Mouse (Mus musculus): ENCODE results near the gene Iqgap2. TPM values are rescaled to one million over a fixed set of nuclear protein-coding genes. Genes with fewer than 3 reads are reported as not detected.
A peak's percentile ranks its signal among the peaks of the same experiment; 100 is the strongest.

Iqgap2 gene
- polyA plus RNA-seq, 1 experiment from 2014 or later = 18.4 TPM

DNA sequence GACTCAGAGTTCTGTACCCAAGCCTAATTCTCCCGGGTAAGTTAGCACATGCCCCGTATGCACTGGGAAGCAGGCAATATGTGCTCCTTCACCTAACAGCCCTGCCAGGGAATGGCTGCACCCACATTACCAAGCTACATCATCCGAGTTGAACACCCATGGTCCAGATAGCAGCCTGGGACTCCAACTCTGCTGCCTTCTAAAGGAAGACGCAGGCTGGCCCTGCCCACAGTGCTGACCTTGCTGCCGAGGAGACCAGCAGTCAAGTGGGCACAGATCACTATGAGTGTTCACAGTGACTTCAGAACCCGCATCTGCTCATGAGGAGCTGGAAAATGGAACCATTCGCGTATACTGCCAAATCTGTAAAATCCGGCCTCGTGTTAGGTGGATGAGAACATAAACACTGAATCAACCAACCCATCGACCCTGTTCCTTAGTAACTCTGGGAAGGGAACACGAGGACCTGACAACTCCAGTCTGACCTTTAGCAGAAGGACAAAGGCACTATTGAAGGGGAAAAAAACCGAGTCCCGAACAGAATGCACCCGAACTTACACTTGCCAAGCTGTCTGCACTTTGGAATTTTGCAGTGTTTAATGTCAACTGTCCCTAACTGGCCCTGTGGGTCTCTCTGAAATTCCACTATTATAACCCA is 109.3 kb downstream of the Iqgap2 start:
- H3K27ac ChIP-seq (ENCODE audit: low read length) = peak overlapping the region; percentile 64
- no peaks in the 10 kb centered on the region for H3K27me3 ChIP-seq (ENCODE audit: control insufficient read depth, insufficient read depth, low read length)
- peaks cover 40% of the 10 kb centered on the region for H3K4me1 ChIP-seq (ENCODE audit: control insufficient read depth, insufficient read depth, low read length)
- no peaks in the 10 kb centered on the region for H3K9me3 ChIP-seq (replicated peaks; ENCODE audit: control insufficient read depth, low read length)
- no peak overlapping the region for H3K4me3 ChIP-seq (replicated peaks; ENCODE audit: low read length)
- peak overlapping the region; percentile 3; the same call in 1 of the 2 replicates for H3K4me2 ChIP-seq (ENCODE audit: low read depth, low read length)
- 0 out of 2 replicates have a peak overlapping the region, but pooled peaks have one; percentile 8 for H3K9ac ChIP-seq (ENCODE audit: low read length)
- no peaks in the 10 kb centered on the region for H3K36me3 ChIP-seq (ENCODE audit: control insufficient read depth, insufficient read depth, low read length)
- WGBS = 50% methylated on average over 15 of the region's 15 CpGs
- peak; percentile 11; the same call in 1 of the 2 replicates for ATAC-seq (ENCODE audit: insufficient read depth, low FRiP score)

DNA sequence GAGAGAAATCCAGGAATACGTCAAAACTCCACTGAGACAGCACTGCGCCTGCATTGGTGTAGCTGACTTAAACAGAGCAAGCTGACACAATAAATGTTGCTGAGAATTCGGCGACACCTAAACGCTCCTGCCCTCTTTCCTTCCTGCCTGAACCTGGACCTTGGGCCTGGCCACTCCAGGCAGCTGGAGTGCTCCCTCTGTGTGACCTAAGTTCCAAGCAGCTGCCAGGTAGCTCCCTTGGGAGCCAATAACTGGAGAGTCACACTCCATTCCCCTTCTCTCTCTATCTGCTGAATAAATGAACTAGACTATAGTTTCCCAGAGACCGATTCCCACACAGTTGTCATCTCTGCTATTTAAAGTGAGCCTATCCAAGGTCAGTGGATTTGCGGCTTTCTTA is 111.7 kb downstream of the Iqgap2 start:
- Histone ChIP-seq H3K9me3 (replicated peaks; ENCODE audit: control insufficient read depth, low read length) (no peaks in the 10 kb centered on the region), H3K27me3 (ENCODE audit: control insufficient read depth, insufficient read depth, low read length) (no peaks in the 10 kb centered on the region), H3K36me3 (ENCODE audit: control insufficient read depth, insufficient read depth, low read length) (no peaks in the 10 kb centered on the region), H3K27ac (ENCODE audit: low read length) (peak overlapping the region; percentile 29), H3K4me3 (replicated peaks; ENCODE audit: low read length) (no peak overlapping the region), H3K4me1 (ENCODE audit: control insufficient read depth, insufficient read depth, low read length) (peaks cover 45% of the 10 kb centered on the region), H3K4me2 (ENCODE audit: low read depth, low read length) (no peak overlapping the region), H3K9ac (ENCODE audit: low read length) (no peak overlapping the region)
- WGBS = 76% methylated on average over 7 of the region's 7 CpGs
- ATAC-seq (ENCODE audit: insufficient read depth, low FRiP score) = no peak

DNA sequence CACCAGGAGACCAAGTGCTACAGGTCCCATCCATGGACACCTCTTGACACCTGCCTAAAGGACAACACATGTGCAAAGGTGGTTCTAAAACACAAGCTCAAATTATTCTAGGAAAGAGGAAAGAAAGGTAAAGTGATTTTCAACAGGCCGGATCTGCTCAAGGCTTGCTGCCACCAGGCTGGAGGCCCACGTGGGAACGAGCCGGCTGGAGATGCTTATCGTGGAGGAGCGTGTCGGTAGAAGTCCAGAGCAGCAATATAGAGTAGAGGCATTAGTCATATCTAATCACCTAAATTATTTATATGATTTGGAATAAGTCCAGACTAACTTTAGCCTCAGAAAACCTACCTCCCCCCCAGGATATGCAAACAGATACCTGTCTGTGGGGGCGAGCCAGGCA is 112.5 kb downstream of the Iqgap2 start:
- H3K36me3 ChIP-seq (ENCODE audit: control insufficient read depth, insufficient read depth, low read length) = no peaks in the 10 kb centered on the region
- no peaks in the 10 kb centered on the region for H3K9me3 ChIP-seq (replicated peaks; ENCODE audit: control insufficient read depth, low read length)
- no peak overlapping the region for H3K27ac ChIP-seq (ENCODE audit: low read length)
- H3K4me2 ChIP-seq (ENCODE audit: low read depth, low read length) = no peak overlapping the region
- WGBS = 44% methylated on average over 8 of the region's 8 CpGs
- no peak overlapping the region for H3K4me3 ChIP-seq (replicated peaks; ENCODE audit: low read length)
- H3K4me1 ChIP-seq (ENCODE audit: control insufficient read depth, insufficient read depth, low read length) = peaks cover 45% of the 10 kb centered on the region
- ATAC-seq (ENCODE audit: insufficient read depth, low FRiP score) = peak; percentile 48; the same call in 1 of the 2 replicates
- H3K9ac ChIP-seq (ENCODE audit: low read length) = no peak overlapping the region
- H3K27me3 ChIP-seq (ENCODE audit: control insufficient read depth, insufficient read depth, low read length) = no peaks in the 10 kb centered on the region

DNA sequence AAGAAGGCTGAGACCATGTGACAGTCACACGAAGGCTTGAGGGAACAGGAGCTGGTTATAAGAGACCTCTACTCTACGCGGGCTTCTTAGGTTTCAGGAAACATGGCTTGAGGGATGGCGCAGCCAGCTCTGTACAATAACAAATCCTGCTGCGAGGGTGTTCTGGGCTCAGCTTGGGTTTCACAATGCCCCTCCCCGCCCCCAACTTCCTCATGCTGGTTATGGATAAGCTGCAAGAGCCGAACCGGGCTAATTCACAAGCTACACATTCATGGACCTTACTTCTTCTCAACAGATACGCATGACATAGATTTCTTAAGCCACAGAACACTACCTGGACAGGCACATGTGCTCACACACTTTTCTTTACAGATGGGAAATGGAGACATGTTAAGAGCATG is 113.0 kb downstream of the Iqgap2 start:
- Histone ChIP-seq H3K27me3 (ENCODE audit: control insufficient read depth, insufficient read depth, low read length) (no peaks in the 10 kb centered on the region), H3K4me3 (replicated peaks; ENCODE audit: low read length) (no peak overlapping the region), H3K27ac (ENCODE audit: low read length) (no peak overlapping the region), H3K4me2 (ENCODE audit: low read depth, low read length) (no peak overlapping the region), H3K4me1 (ENCODE audit: control insufficient read depth, insufficient read depth, low read length) (peaks cover 45% of the 10 kb centered on the region), H3K36me3 (ENCODE audit: control insufficient read depth, insufficient read depth, low read length) (no peaks in the 10 kb centered on the region), H3K9me3 (replicated peaks; ENCODE audit: control insufficient read depth, low read length) (no peaks in the 10 kb centered on the region), H3K9ac (ENCODE audit: low read length) (0 out of 2 replicates have a peak overlapping the region, but pooled peaks have one; percentile 18)
- 45% methylated on average over 9 of the region's 9 CpGs for WGBS
- no peak for ATAC-seq (ENCODE audit: insufficient read depth, low FRiP score)

DNA sequence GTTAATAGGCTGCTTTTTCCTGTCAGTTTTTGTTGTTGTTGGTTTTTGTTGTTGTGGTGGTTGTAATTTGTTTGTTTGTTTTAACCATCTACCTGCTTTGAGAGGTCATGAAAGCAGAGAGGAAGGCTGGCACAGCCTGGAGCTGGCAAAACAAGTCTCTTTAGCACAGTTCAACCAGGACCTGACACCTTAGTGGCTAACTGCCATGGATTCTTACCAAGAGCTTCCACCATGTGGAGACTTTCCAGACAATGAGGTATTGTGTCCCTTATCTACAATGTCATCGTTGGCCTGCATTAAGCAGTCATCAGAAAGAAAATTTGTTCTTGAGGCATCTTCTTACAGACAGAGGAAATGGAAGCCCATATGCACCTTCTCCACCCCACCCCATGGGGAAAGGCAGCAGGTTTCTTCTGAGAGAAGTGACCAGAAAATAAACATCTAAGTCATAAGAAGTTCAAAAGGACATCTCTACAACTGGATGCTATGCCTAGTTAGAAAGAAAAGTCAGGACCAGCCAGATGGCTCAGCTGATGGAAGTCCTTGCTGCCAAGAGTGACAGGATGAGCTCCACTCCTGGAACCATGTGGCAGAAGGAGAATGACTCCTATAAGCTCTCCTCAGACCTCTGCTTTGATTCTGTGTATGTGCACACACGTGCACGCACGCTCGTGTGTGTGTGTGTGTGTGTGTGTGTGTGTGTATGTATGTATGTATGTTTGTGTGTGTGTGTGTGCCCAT is 113.9 kb downstream of the Iqgap2 start:
- H3K36me3 ChIP-seq (ENCODE audit: control insufficient read depth, insufficient read depth, low read length) = no peaks in the 10 kb centered on the region
- no peak for ATAC-seq (ENCODE audit: insufficient read depth, low FRiP score)
- 83% methylated on average over 5 of the region's 5 CpGs for WGBS
- 0 out of 2 replicates have a peak overlapping the region, but pooled peaks have one; percentile 1 for H3K4me2 ChIP-seq (ENCODE audit: low read depth, low read length)
- H3K9me3 ChIP-seq (replicated peaks; ENCODE audit: control insufficient read depth, low read length) = no peaks in the 10 kb centered on the region
- H3K9ac ChIP-seq (ENCODE audit: low read length) = 0 out of 2 replicates have a peak overlapping the region, but pooled peaks have one; percentile 12
- peaks cover 39% of the 10 kb centered on the region for H3K4me1 ChIP-seq (ENCODE audit: control insufficient read depth, insufficient read depth, low read length)
- no peak overlapping the region for H3K27ac ChIP-seq (ENCODE audit: low read length)
- no peaks in the 10 kb centered on the region for H3K27me3 ChIP-seq (ENCODE audit: control insufficient read depth, insufficient read depth, low read length)
- H3K4me3 ChIP-seq (replicated peaks; ENCODE audit: low read length) = no peak overlapping the region

DNA sequence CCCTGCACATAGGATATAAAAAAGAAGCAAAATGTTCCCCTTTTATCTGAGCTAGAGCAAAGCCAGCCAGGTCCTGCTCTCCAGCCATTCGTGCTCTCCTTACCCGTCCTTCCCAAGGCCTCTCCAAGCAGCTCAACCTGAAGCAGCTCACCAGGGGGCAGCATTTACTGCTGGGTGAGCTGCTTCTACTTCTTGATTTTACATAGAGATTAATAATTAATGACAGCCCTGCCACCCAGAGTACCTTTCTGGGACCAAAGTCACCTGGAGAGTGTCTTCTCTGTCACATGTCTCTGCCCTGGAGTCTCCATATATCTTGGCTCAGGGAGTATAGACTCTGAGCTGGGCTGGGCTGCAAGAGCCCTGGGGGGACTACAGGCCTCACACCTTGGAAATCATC is 114.5 kb downstream of the Iqgap2 start:
- Histone ChIP-seq H3K4me2 (ENCODE audit: low read depth, low read length) (no peak overlapping the region), H3K4me1 (ENCODE audit: control insufficient read depth, insufficient read depth, low read length) (peaks cover 33% of the 10 kb centered on the region), H3K9ac (ENCODE audit: low read length) (0 out of 2 replicates have a peak overlapping the region, but pooled peaks have one; percentile 12), H3K27ac (ENCODE audit: low read length) (no peak overlapping the region), H3K9me3 (replicated peaks; ENCODE audit: control insufficient read depth, low read length) (no peaks in the 10 kb centered on the region), H3K36me3 (ENCODE audit: control insufficient read depth, insufficient read depth, low read length) (no peaks in the 10 kb centered on the region), H3K4me3 (replicated peaks; ENCODE audit: low read length) (no peak overlapping the region), H3K27me3 (ENCODE audit: control insufficient read depth, insufficient read depth, low read length) (no peaks in the 10 kb centered on the region)
- peak; percentile 57; the same call in 1 of the 2 replicates for ATAC-seq (ENCODE audit: insufficient read depth, low FRiP score)
- 32% methylated on average over 2 of the region's 2 CpGs for WGBS

DNA sequence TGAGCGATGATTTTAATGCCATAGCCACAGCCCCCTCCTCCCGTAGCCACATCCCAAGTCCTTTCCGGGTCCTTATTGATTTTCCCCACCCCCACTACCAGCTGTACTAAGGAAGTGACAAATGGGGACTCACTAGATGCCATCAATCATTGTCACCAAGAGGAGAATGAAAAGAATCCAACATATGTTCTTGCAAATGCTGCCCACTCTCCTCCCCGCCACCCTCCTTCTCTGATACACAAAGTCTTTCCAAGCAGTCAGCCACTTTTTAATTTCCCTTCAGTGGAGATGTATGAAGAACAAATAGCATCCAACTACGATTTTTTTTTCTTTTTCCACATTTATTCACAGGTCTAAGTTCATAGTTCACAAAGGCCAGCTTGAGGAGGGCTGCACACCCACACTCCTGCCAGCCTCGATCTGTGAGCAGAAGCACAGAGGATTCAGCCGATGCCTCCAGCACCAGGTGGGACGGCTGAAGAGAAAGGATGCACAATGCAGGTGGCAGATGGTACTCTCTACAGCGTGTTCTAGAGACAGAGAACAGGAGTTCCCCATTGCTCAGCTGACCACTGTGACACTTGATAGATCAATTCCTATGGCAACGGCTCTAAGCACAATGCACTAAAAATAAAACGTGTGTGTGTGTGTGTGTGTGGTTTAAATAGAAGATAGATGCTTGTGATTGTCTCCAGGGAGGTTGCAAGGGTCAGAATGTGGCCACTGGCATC is 116.6 kb downstream of the Iqgap2 start:
- H3K27ac ChIP-seq (ENCODE audit: low read length) = no peak overlapping the region
- H3K9ac ChIP-seq (ENCODE audit: low read length) = no peak overlapping the region
- no peaks in the 10 kb centered on the region for H3K9me3 ChIP-seq (replicated peaks; ENCODE audit: control insufficient read depth, low read length)
- 37% methylated on average over 11 of the region's 11 CpGs for WGBS
- no peak overlapping the region for H3K4me2 ChIP-seq (ENCODE audit: low read depth, low read length)
- H3K4me1 ChIP-seq (ENCODE audit: control insufficient read depth, insufficient read depth, low read length) = peaks cover 22% of the 10 kb centered on the region
- H3K4me3 ChIP-seq (replicated peaks; ENCODE audit: low read length) = no peak overlapping the region
- no peaks in the 10 kb centered on the region for H3K36me3 ChIP-seq (ENCODE audit: control insufficient read depth, insufficient read depth, low read length)
- ATAC-seq (ENCODE audit: insufficient read depth, low FRiP score) = no peak
- no peaks in the 10 kb centered on the region for H3K27me3 ChIP-seq (ENCODE audit: control insufficient read depth, insufficient read depth, low read length)

DNA sequence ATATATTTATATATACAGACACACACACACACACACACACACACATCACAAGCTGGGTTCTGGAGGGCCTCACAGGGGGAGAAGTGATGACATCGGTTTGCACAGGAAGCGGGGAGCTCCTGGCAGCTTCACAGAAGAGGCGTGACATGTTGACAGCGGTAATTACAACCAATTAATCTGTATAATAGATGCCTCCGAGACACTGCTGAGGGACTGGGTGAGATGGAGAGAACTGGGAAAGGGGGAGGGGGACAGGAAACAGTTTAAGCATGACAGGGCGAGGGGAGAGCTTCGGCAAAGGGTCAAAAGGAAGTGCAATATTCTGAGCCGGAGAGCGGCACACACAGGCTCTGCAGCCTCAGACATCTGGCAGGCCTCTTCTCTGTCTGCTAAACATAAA is 126.7 kb downstream of the Iqgap2 start:
- peaks cover 13% of the 10 kb centered on the region for H3K4me1 ChIP-seq (ENCODE audit: control insufficient read depth, insufficient read depth, low read length)
- WGBS = 21% methylated on average over 9 of the region's 9 CpGs
- ATAC-seq (ENCODE audit: insufficient read depth, low FRiP score) = peak; percentile 79
- no peaks in the 10 kb centered on the region for H3K27me3 ChIP-seq (ENCODE audit: control insufficient read depth, insufficient read depth, low read length)
- peak overlapping the region; percentile 13; the same call in 1 of the 2 replicates for H3K4me2 ChIP-seq (ENCODE audit: low read depth, low read length)
- H3K9ac ChIP-seq (ENCODE audit: low read length) = no peak overlapping the region
- H3K36me3 ChIP-seq (ENCODE audit: control insufficient read depth, insufficient read depth, low read length) = no peaks in the 10 kb centered on the region
- no peaks in the 10 kb centered on the region for H3K9me3 ChIP-seq (replicated peaks; ENCODE audit: control insufficient read depth, low read length)
- H3K4me3 ChIP-seq (replicated peaks; ENCODE audit: low read length) = 0 out of 2 replicates have a peak overlapping the region, but pooled peaks have one; percentile 1
- peak overlapping the region; percentile 85 for H3K27ac ChIP-seq (ENCODE audit: low read length)

Measured in stomach, embryonic 16.5 days (tissue).